Mouse (Mus musculus): ENCODE data around the gene Heatr5a. TPM values are rescaled to one million over a fixed set of nuclear protein-coding genes. Genes with fewer than 3 reads are reported as not detected.

Heatr5a gene
- polyA plus RNA-seq, 1 experiment from 2014 or later = 13.3 TPM

DNA sequence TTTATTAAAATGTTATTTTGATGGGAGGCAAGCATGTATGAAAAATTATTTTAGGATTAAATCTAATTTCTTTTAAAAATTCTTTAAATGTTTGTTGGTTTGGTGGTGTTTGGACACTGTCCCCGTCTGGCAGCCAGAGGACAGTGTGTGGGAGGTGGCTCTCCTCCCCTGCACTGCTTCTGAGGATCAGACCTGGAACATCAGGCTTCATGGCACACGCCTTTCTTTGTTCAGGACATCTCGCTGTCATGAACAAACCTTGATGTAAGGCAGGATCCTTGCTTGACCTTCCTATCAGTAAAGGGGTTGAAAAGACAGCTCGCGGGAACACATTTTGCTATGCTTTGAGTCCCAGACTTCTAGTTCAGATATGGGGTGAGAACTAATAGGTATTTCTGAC, 61.9 kb downstream of the Heatr5a start:
- no peak overlapping the region for H3K4me2 ChIP-seq (replicated peaks)
- no peak overlapping the region for H3K9ac ChIP-seq
- H3K9me3 ChIP-seq = no peaks in the 10 kb centered on the region
- H3K4me3 ChIP-seq = no peak overlapping the region
- H3K36me3 ChIP-seq = peaks cover 56% of the 10 kb centered on the region
- no peak for ATAC-seq (ENCODE audit: low FRiP score, low read depth)
- no peaks in the 10 kb centered on the region for H3K4me1 ChIP-seq
- H3K27me3 ChIP-seq = no peaks in the 10 kb centered on the region
- 95% methylated on average over 5 of the region's 5 CpGs for WGBS
- H3K27ac ChIP-seq = no peak overlapping the region

- Histone ChIP-seq H3K36me3 (peaks cover 49% of the 10 kb centered on the region), H3K4me3 (no peak overlapping the region), H3K9me3 (no peaks in the 10 kb centered on the region), H3K27me3 (no peaks in the 10 kb centered on the region), H3K27ac (no peak overlapping the region), H3K9ac (no peak overlapping the region), H3K4me1 (no peaks in the 10 kb centered on the region), H3K4me2 (replicated peaks) (no peak overlapping the region)
- ATAC-seq (ENCODE audit: low FRiP score, low read depth) = no peak
- WGBS = 79% methylated on average over 3 of the region's 3 CpGs
Measured at GRCm38 (mm10) chr12:51907543-51907942, 63.6 kb downstream of the Heatr5a start.

DNA sequence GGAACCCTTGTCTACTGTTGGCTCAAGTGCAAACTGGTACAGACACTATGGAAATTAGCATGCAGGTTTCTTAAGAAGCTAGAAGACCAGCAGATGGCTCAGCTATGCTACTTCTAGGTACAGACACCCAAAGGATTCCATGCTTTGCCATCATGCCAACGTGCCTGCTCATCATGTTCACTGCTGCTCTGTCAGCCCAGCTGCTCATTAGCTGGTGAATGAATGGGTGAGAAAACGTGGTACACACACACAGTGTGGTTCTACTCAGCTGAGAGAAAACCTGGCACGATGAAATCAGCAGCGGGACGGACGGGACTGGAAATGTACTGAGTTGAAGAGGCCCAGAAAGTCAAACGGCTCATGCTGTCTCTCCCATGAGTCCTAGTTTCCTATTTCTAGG, 70.6 kb downstream of the Heatr5a start:
- H3K36me3 ChIP-seq = peaks cover 60% of the 10 kb centered on the region
- H3K27ac ChIP-seq = no peak overlapping the region
- no peak overlapping the region for H3K4me2 ChIP-seq (replicated peaks)
- H3K27me3 ChIP-seq = no peaks in the 10 kb centered on the region
- ATAC-seq (ENCODE audit: low FRiP score, low read depth) = no peak
- 85% methylated on average over 7 of the region's 7 CpGs for WGBS
- no peaks in the 10 kb centered on the region for H3K4me1 ChIP-seq
- H3K9ac ChIP-seq = no peak overlapping the region
- no peak overlapping the region for H3K4me3 ChIP-seq
- H3K9me3 ChIP-seq = no peaks in the 10 kb centered on the region

- Histone ChIP-seq H3K4me2 (replicated peaks) (no peak overlapping the region), H3K27me3 (no peaks in the 10 kb centered on the region), H3K9ac (no peak overlapping the region), H3K9me3 (no peaks in the 10 kb centered on the region), H3K36me3 (peaks cover 78% of the 10 kb centered on the region), H3K4me3 (no peak overlapping the region), H3K4me1 (no peaks in the 10 kb centered on the region), H3K27ac (no peak overlapping the region)
- 82% methylated on average over 4 of the region's 4 CpGs for WGBS
- ATAC-seq (ENCODE audit: low FRiP score, low read depth) = no peak
Measured at GRCm38 (mm10) chr12:51896901-51897300, 74.2 kb downstream of the Heatr5a start.

DNA sequence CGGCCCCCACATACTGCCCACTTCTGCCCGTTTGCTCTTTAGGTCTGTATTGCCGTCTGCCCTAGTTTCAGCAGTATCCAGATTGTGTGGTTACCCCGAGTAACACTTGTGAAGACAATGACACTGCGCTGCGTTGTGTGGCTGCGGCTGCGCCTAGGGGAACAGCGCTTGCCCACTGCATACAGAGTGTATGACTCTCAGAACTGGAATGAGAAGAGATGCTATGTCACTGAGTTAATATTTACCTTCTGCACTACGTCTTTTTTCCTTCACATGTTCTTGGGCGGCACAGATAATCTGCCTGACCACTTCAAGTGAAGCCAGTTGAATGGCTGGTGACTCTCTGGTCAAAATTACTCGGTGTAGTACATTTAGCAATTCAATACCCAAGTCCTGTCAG, 82.5 kb downstream of the Heatr5a start:
- no peak for ATAC-seq (ENCODE audit: low FRiP score, low read depth)
- no peaks in the 10 kb centered on the region for H3K9me3 ChIP-seq
- no peak overlapping the region for H3K4me2 ChIP-seq (replicated peaks)
- H3K27me3 ChIP-seq = no peaks in the 10 kb centered on the region
- H3K9ac ChIP-seq = no peak overlapping the region
- no peaks in the 10 kb centered on the region for H3K4me1 ChIP-seq
- WGBS = 95% methylated on average over 12 of the region's 12 CpGs
- H3K4me3 ChIP-seq = no peak overlapping the region
- no peak overlapping the region for H3K27ac ChIP-seq
- H3K36me3 ChIP-seq = peaks cover 78% of the 10 kb centered on the region

DNA sequence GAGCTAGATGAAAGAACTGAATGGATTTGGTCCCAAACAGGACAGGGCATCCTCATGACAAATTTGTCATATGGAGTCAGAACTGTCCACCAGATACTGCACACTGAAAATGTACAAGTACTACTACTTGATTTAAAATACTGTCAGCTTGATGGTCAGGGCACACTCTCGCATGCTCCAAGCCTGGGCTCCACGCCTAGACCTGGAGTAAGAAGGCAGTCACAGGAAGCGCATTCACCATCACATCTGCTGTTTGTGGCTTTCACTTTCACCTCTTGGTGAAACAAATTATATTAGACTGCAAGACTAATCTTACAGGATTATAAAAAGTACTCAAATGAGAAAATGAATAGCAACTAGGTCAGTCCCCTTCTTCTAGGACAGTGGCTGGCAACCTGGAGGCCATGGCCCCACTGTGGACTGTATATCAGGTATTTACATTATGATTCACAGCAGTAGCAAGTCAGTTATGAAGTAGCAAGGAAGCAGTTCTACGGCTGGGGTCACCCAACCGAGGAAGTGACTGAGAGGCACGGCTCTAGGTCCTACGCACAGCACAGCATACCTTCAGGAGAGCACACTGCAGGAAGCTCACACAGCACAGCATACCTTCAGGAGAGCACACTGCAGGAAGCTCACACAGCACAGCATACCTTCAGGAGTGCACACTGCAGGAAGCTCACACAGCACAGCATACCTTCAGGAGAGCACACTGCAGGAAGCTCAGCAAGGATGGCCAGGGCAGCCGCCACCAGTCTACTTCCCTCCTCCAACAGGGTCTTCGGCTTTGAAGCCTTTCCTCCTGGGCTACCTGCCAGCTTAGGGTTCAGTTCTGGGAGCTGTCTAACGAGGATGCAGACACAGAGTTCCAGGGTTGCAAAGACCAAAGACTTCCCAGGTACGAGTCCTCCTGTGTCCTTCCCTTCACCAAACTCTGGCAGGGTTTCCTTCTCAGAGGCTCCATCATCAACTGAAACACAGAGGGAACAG, 83.5 kb downstream of the Heatr5a start:
- no peak overlapping the region for H3K4me3 ChIP-seq
- no peaks in the 10 kb centered on the region for H3K27me3 ChIP-seq
- ATAC-seq (ENCODE audit: low FRiP score, low read depth) = no peak
- 84% methylated on average over 11 of the region's 11 CpGs for WGBS
- H3K9me3 ChIP-seq = no peaks in the 10 kb centered on the region
- H3K36me3 ChIP-seq = peaks cover 77% of the 10 kb centered on the region
- no peaks in the 10 kb centered on the region for H3K4me1 ChIP-seq
- no peak overlapping the region for H3K4me2 ChIP-seq (replicated peaks)
- H3K9ac ChIP-seq = no peak overlapping the region
- no peak overlapping the region for H3K27ac ChIP-seq

GRCm38 (mm10) chr12:51886369-51886768, 84.8 kb downstream of the Heatr5a start:
- H3K36me3 ChIP-seq = peaks cover 78% of the 10 kb centered on the region
- H3K4me2 ChIP-seq (replicated peaks) = no peak overlapping the region
- H3K4me3 ChIP-seq = no peak overlapping the region
- no peak for ATAC-seq (ENCODE audit: low FRiP score, low read depth)
- H3K27me3 ChIP-seq = no peaks in the 10 kb centered on the region
- H3K4me1 ChIP-seq = no peaks in the 10 kb centered on the region
- H3K9me3 ChIP-seq = no peaks in the 10 kb centered on the region
- WGBS = 92% methylated on average over 6 of the region's 6 CpGs
- H3K9ac ChIP-seq = no peak overlapping the region
- H3K27ac ChIP-seq = no peak overlapping the region

- peaks cover 77% of the 10 kb centered on the region for H3K36me3 ChIP-seq
- H3K9me3 ChIP-seq = no peaks in the 10 kb centered on the region
- H3K9ac ChIP-seq = no peak overlapping the region
- no peak overlapping the region for H3K4me2 ChIP-seq (replicated peaks)
- no peaks in the 10 kb centered on the region for H3K4me1 ChIP-seq
- H3K4me3 ChIP-seq = no peak overlapping the region
- no peak overlapping the region for H3K27ac ChIP-seq
- H3K27me3 ChIP-seq = no peaks in the 10 kb centered on the region
- ATAC-seq (ENCODE audit: low FRiP score, low read depth) = no peak
- 95% methylated on average over 2 of the region's 2 CpGs for WGBS
Measured at GRCm38 (mm10) chr12:51884801-51885200, 86.3 kb downstream of the Heatr5a start.

- peaks cover 75% of the 10 kb centered on the region for H3K36me3 ChIP-seq
- no peak overlapping the region for H3K9ac ChIP-seq
- 90% methylated on average over 9 of the region's 9 CpGs for WGBS
- H3K4me1 ChIP-seq = no peaks in the 10 kb centered on the region
- H3K4me2 ChIP-seq (replicated peaks) = no peak overlapping the region
- no peak overlapping the region for H3K27ac ChIP-seq
- ATAC-seq (ENCODE audit: low FRiP score, low read depth) = no peak
- H3K27me3 ChIP-seq = no peaks in the 10 kb centered on the region
- H3K9me3 ChIP-seq = no peaks in the 10 kb centered on the region
- no peak overlapping the region for H3K4me3 ChIP-seq
Measured at GRCm38 (mm10) chr12:51883297-51883805, 87.8 kb downstream of the Heatr5a start.

GRCm38 (mm10) chr12:51882606-51883296, 88.4 kb downstream of the Heatr5a start:
- H3K9ac ChIP-seq = no peak overlapping the region
- no peak for ATAC-seq (ENCODE audit: low FRiP score, low read depth)
- no peaks in the 10 kb centered on the region for H3K27me3 ChIP-seq
- no peaks in the 10 kb centered on the region for H3K4me1 ChIP-seq
- H3K9me3 ChIP-seq = no peaks in the 10 kb centered on the region
- H3K4me3 ChIP-seq = no peak overlapping the region
- peaks cover 74% of the 10 kb centered on the region for H3K36me3 ChIP-seq
- 82% methylated on average over 6 of the region's 6 CpGs for WGBS
- H3K27ac ChIP-seq = no peak overlapping the region
- no peak overlapping the region for H3K4me2 ChIP-seq (replicated peaks)

DNA sequence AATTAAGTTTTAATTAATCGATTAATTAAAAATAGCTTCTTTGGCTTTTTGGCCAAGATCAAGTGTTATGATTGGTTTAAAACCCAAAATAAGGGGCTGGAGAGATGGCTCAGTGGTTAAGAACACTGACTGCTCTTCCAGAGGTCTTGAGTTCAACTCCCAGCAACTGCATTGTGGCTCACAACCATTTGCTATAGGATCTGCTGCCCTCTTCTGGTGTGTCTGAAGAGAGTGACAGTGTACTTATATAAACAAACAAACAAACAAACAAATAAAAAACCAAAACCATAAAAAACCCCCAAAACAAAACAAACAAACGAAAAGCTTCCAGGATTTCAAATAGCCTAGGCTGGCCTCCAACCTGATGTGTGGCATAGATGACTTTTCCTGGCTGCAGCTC, 89.3 kb downstream of the Heatr5a start:
- Histone ChIP-seq H3K36me3 (peaks cover 74% of the 10 kb centered on the region), H3K4me1 (no peaks in the 10 kb centered on the region), H3K4me3 (no peak overlapping the region), H3K4me2 (replicated peaks) (no peak overlapping the region), H3K27ac (no peak overlapping the region), H3K27me3 (no peaks in the 10 kb centered on the region), H3K9me3 (no peaks in the 10 kb centered on the region), H3K9ac (no peak overlapping the region)
- no peak for ATAC-seq (ENCODE audit: low FRiP score, low read depth)
- WGBS = 84% methylated on average over 2 of the region's 2 CpGs

DNA sequence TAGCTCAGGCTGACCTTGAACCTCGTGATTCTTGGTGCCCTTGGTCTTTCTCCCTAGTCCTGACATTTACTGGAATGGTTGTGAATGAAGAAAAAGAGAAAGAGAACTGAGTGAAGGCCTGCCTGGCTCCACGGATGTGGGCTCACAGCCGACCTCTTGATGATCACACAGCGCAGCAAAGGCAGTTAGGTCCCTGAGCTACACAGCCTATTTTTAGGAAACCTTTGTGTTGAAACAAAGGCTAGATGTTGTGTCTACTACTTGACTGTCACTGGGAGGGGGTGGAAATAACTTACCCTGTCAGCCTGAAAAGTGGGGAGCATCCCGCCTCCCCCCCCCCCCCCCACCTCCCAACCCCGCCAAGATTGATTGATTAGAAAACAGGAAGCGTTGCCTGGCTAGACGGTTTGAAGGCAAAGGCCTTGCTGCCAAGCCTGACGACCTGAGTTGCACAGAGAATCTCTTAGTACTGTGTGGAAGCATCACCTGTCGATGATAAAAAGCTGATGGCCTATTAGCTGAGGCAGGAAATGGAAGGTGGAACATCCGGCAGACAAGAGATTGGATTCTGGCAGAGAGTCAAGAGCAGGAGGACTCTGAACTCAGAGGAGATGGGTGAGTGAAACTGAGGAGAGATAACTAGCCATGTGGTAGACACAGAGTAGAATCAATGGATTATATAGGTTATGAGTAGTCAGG, 99.5 kb downstream of the Heatr5a start:
- Histone ChIP-seq H3K9ac (no peak overlapping the region), H3K27me3 (no peaks in the 10 kb centered on the region), H3K4me3 (no peak overlapping the region), H3K4me1 (0 out of 2 replicates have a peak, but pooled peaks cover 7% of the 10 kb centered on the region), H3K27ac (no peak overlapping the region), H3K9me3 (no peaks in the 10 kb centered on the region), H3K36me3 (peaks cover 12% of the 10 kb centered on the region; the same call in 1 of the 2 replicates), H3K4me2 (replicated peaks) (no peak overlapping the region)
- WGBS = 66% methylated on average over 11 of the region's 11 CpGs
- ATAC-seq (ENCODE audit: low FRiP score, low read depth) = no peak

All from limb, embryonic 13.5 days (tissue).